Mouse (Mus musculus): ENCODE results near the gene Sspo.

DNA sequence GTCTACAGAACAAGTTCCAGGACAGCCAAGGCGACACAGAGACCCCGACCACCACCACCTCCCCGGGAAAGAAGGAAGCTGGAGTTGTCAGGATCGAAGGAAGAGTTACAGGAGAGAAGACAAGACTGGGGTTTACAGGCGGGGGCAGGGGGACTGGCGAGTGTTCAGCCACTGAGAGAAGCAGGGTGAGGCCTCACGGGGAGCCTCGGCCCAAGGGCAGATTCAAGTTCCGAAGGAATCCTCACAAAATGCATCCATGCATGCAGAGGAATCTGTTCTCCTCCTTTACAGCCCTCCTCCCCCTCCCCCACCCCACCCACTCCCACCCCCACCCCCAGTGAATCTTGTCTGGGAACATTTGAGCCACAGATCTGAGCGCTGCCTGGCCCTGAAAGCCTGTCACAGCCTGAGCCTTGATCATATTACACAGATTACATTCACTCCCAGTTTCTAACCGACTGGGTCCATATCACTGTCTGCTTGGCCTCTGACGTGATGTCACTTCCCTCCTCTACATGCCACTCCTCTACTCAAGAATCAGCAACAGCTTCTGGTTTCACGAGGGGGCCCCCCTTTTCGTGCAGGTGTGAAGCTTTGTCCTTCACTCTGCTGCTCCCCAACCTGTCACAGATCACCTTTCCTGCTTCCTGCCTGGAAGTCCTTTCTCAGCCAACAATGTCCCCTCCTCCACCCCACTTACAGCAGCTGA, 7.6 kb upstream of the Sspo start:
- no peak for TF ChIP-seq TCF12 (IDR thresholded peaks at IDR 0.05; ENCODE audit: insufficient read depth, poor library complexity, severe bottlenecking)
- TF ChIP-seq POLR2A (IDR thresholded peaks at IDR 0.05; ENCODE audit: insufficient read length, low read depth): no peak
